Mouse (Mus musculus) gonadal fat pad, adult 2 months (tissue): ENCODE results near the gene Rap1gap2. TPM values are rescaled to one million over a fixed set of nuclear protein-coding genes. Genes with fewer than 3 reads are reported as not detected.

Experiments
- DNase-seq: peaks from one replicate; pipeline ENCODE4 v3.0.0-alpha.2; 2012; ENCODE audit warnings: low read depth
- polyA plus RNA-seq: library from polyadenylated mRNA; depleted of rRNA; stranded (reverse); fragments of >200 nt; gene quantifications from 2 replicates; pipeline ENCODE4 v1.2.3, GENCODE M21; 2012

Gene Rap1gap2
- polyA plus RNA-seq, 1 experiment, result 23.6 TPM

GRCm38 (mm10) chr11:74412462-74412861 lies 198.3 kb downstream of the Rap1gap2 start:
- DNase-seq, result no peak

GRCm38 (mm10) chr11:74411943-74412342 lies 198.8 kb downstream of the Rap1gap2 start:
- no peak for DNase-seq

- no peak for DNase-seq
Measured at GRCm38 (mm10) chr11:74409757-74410174, 200.9 kb downstream of the Rap1gap2 start.

GRCm38 (mm10) chr11:74409447-74409754 lies 201.3 kb downstream of the Rap1gap2 start:
- DNase-seq, result no peak

GRCm38 (mm10) chr11:74408587-74409446 lies 201.9 kb downstream of the Rap1gap2 start:
- DNase-seq, result peak; percentile 75

GRCm38 (mm10) chr11:74405201-74405600 lies 205.5 kb downstream of the Rap1gap2 start:
- DNase-seq, result no peak

- no peak for DNase-seq
Measured at GRCm38 (mm10) chr11:74404216-74404615, 206.5 kb downstream of the Rap1gap2 start.

GRCm38 (mm10) chr11:74402126-74402525 lies 208.6 kb downstream of the Rap1gap2 start:
- DNase-seq, result no peak

GRCm38 (mm10) chr11:74395583-74395982 lies 215.1 kb downstream of the Rap1gap2 start:
- DNase-seq, result no peak

- DNase-seq, result no peak
Measured at GRCm38 (mm10) chr11:74393489-74393888, 217.2 kb downstream of the Rap1gap2 start.

GRCm38 (mm10) chr11:74392903-74393302 lies 217.8 kb downstream of the Rap1gap2 start:
- no peak for DNase-seq

- no peak for DNase-seq
Measured at GRCm38 (mm10) chr11:74391899-74392298, 218.8 kb downstream of the Rap1gap2 start.

- DNase-seq, result no peak
Measured at GRCm38 (mm10) chr11:74387203-74387602, 223.5 kb downstream of the Rap1gap2 start.

- DNase-seq, result no peak
Measured at GRCm38 (mm10) chr11:74385674-74386073, 225.0 kb downstream of the Rap1gap2 start.

- DNase-seq, result no peak
Measured at GRCm38 (mm10) chr11:74379166-74379873, 231.4 kb downstream of the Rap1gap2 start.

- no peak for DNase-seq
Measured at GRCm38 (mm10) chr11:74376847-74377246, 233.9 kb downstream of the Rap1gap2 start.

GRCm38 (mm10) chr11:74371393-74372100 lies 239.2 kb downstream of the Rap1gap2 start:
- no peak for DNase-seq

GRCm38 (mm10) chr11:74361769-74362168 lies 248.9 kb downstream of the Rap1gap2 start, which contains the start of gene Olfr412:
Gene Olfr412, plus strand, starts transcription at chr11:74362069.
- no peak for DNase-seq

GRCm38 (mm10) chr11:74352550-74352949 lies 258.2 kb downstream of the Rap1gap2 start, which contains the start of gene Olfr411:
Gene Olfr411, minus strand, starts transcription at chr11:74352650.
- DNase-seq, result no peak

GRCm38 (mm10) chr11:74337931-74338330 lies 272.8 kb downstream of the Rap1gap2 start, which contains the start of gene Olfr410:
Gene Olfr410, minus strand, starts transcription at chr11:74338031.
- no peak for DNase-seq
